Mouse (Mus musculus) heart, postnatal 4 days (tissue): Measurements from ENCODE around the gene Rfx2. TPM values are rescaled to one million over a fixed set of nuclear protein-coding genes. Genes with fewer than 3 reads are reported as not detected.
A peak's percentile ranks its signal among the peaks of the same experiment; 100 is the strongest.

ENCODE experiments used
- DNase-seq: peaks from one replicate; pipeline ENCODE4 v3.0.0; 2021
- total RNA-seq, 2 experiments: library from RNA; stranded (reverse); gene quantifications; 2 replicates each; pipeline ENCODE4 v1.2.3; 2021

The Rfx2 gene
- total RNA-seq, 2 experiments from 2014 or later, result 8.1 to 9.3 TPM

GRCm38 (mm10) chr17:56780291-56780978 lies 50.4 kb downstream of the Rfx2 start:
- DNase-seq, result no peak

GRCm38 (mm10) chr17:56778779-56779362 lies 51.9 kb downstream of the Rfx2 start:
- peak; percentile 58 for DNase-seq

- DNase-seq, result no peak
These were observed 53.2 kb downstream of the Rfx2 start for GRCm38 (mm10) chr17:56777568-56777967.

GRCm38 (mm10) chr17:56769950-56770349 lies 60.9 kb downstream of the Rfx2 start, which contains the start of gene Prr22:
Prr22 (plus strand) TSS chr17:56770250.
- DNase-seq, result no peak

GRCm38 (mm10) chr17:56768941-56769340 lies 61.9 kb downstream of the Rfx2 start:
- DNase-seq, result no peak

- DNase-seq, result no peak
These were observed 63.2 kb downstream of the Rfx2 start for GRCm38 (mm10) chr17:56767531-56768135.

- DNase-seq, result no peak
These were observed 64.0 kb downstream of the Rfx2 start for GRCm38 (mm10) chr17:56766631-56767405.

- DNase-seq, result no peak
These were observed 65.4 kb downstream of the Rfx2 start for GRCm38 (mm10) chr17:56765431-56765830.

GRCm38 (mm10) chr17:56764474-56765354 lies 66.1 kb downstream of the Rfx2 start, which contains the start of gene Dus3l:
Dus3l (plus strand) TSS chr17:56764757.
- DNase-seq, result peak; percentile 84

- no peak for DNase-seq
These were observed 67.0 kb downstream of the Rfx2 start for GRCm38 (mm10) chr17:56763741-56764250.

GRCm38 (mm10) chr17:56762769-56763731 lies 67.8 kb downstream of the Rfx2 start:
- peak; percentile 72 for DNase-seq

GRCm38 (mm10) chr17:56761991-56762410 lies 68.8 kb downstream of the Rfx2 start:
- DNase-seq, result peak; percentile 91

GRCm38 (mm10) chr17:56761077-56761476 lies 69.7 kb downstream of the Rfx2 start:
- DNase-seq, result no peak

- no peak for DNase-seq
These were observed 71.6 kb downstream of the Rfx2 start for GRCm38 (mm10) chr17:56759261-56759660.

GRCm38 (mm10) chr17:56758132-56758531 lies 72.7 kb downstream of the Rfx2 start:
- DNase-seq, result peak; percentile 77

- DNase-seq, result peak; percentile 92
These were observed 73.2 kb downstream of the Rfx2 start, which contains the start of gene Nrtn for GRCm38 (mm10) chr17:56757416-56758123. Nrtn (minus strand) TSS chr17:56757530.

- DNase-seq, result peak; percentile 63
These were observed 74.0 kb downstream of the Rfx2 start for GRCm38 (mm10) chr17:56756703-56757399.

- DNase-seq, result no peak
These were observed 76.3 kb downstream of the Rfx2 start for GRCm38 (mm10) chr17:56754271-56755185.
